Mouse (Mus musculus) liver, postnatal 0 days (tissue): ENCODE data around the gene Rtkn2.

Experiments
- CTCF ChIP-seq: sonication (generic); IDR thresholded peaks from 2 replicates; pipeline ENCODE4 v1.5.1; 2016; ENCODE audit warnings: antibody characterized with exemption, low read depth
- EP300 ChIP-seq: IDR thresholded peaks from 2 replicates; pipeline ENCODE4 v1.6.1; 2016; ENCODE audit warnings: antibody characterized with exemption, low read depth, mild to moderate bottlenecking

GRCm38 (mm10) chr10:68087722-68088121 is 108.4 kb downstream of the Rtkn2 start:
- 0 out of 2 replicates have a peak, but pooled peaks have one; percentile 4 for TF ChIP-seq CTCF
- no peak for TF ChIP-seq EP300
